Mouse (Mus musculus): ENCODE measurements around the gene Cldn7. TPM values are rescaled to one million over a fixed set of nuclear protein-coding genes. Genes with fewer than 3 reads are reported as not detected.
"Not testable (repeated sequence)": the region's sequence is repeated elsewhere in the genome, so short reads cannot be mapped to it uniquely, and the experiment has no call there.

Cldn7 gene
- total RNA-seq, 1 experiment from 2014 or later: not detected

- ATAC-seq (replicated peaks; ENCODE audit: insufficient number of reproducible peaks, low FRiP score, low TSS enrichment, poor library complexity, severe bottlenecking): peak; percentile 80
Observed at GRCm38 (mm10) chr11:69948763-69949150, 15.8 kb upstream of the Cldn7 start.

DNA sequence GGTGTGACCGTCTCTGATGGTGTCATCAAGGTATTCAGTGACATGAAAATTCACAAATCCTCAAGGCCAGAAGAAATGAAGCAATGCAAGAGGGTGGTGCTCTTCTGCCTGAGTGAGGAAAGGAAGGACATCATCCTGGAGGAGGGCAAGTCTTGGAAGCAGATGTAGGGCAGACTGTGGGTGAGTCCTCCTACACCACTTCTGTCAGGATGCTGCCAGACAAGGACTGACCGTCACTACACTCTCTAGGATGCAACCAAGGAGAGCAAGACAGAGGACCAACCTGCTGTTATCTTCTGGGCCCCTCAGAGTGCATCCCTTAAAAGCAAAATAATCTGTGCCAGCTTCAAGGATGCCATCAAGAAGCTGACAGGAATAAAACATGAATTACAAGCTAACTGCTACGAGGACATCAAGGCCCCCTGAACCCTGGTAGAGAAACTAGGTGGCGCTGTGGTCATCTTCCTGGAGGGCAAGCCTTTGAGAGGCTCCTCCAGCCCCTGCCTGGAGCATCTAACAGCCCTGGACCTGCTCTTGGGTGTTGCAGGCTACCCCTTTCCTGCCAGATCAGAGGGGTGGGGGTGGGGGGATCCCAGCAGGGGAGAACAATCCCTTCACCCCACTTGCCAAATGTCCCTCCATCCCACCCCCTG lies 13.6 kb upstream of the Cldn7 start:
- ATAC-seq (replicated peaks; ENCODE audit: insufficient number of reproducible peaks, low FRiP score, low TSS enrichment, poor library complexity, severe bottlenecking): no peak

GRCm38 (mm10) chr11:69952274-69952673 lies 12.3 kb upstream of the Cldn7 start:
- no peak for ATAC-seq (replicated peaks; ENCODE audit: insufficient number of reproducible peaks, low FRiP score, low TSS enrichment, poor library complexity, severe bottlenecking)

DNA sequence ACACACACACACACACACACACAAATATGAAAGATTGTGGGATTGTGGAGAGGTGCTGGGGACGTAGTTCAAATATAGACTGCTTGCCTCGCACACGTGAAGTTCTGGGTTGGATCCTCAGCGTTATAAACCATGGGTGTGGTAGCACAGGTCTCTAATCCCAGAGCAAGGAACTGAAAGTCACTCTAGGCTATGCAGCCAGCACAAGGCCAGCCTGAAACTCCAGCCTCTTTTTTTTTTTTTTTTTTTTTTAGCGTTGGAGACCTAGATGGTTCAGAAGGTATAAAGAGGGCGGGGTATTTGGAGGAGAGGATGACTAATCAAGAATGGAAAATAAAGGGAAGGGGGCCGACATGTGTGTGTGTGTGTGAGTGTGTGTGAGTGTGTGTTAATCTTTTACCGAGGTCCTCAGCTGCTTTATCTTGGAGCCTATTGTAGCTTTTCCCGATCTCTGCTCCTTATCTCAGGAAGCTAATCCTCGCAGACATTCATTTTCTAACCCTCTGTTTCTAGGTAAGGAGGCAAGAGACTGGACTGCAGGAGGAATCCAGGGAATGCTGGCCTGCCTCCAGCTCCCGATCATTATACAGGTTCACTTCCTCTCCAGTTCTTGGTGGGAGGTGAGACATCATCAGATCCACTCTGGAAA lies 11.2 kb upstream of the Cldn7 start:
- no peak for ATAC-seq (replicated peaks; ENCODE audit: insufficient number of reproducible peaks, low FRiP score, low TSS enrichment, poor library complexity, severe bottlenecking)

DNA sequence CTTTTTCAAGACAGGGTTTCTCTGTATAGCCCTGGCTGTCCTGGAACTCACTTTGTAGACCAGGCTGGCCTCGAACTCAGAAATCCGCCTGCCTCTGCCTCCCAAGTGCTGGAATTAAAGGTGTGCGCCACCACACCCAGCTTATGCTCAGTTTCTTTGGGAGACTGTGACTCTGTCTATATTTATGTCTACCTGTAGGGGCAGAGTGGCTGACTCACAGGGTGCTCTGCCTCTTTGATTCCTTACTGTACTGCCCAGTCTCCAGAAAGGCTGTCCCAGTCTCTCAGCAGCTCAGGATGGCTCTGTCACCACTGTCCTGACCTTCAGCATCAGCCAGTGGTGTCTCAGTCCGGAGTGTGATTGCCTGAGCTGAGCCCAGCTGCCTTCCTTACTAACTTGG lies 9.0 kb upstream of the Cldn7 start:
- ATAC-seq (replicated peaks; ENCODE audit: insufficient number of reproducible peaks, low FRiP score, low TSS enrichment, poor library complexity, severe bottlenecking): not testable (repeated sequence)

DNA sequence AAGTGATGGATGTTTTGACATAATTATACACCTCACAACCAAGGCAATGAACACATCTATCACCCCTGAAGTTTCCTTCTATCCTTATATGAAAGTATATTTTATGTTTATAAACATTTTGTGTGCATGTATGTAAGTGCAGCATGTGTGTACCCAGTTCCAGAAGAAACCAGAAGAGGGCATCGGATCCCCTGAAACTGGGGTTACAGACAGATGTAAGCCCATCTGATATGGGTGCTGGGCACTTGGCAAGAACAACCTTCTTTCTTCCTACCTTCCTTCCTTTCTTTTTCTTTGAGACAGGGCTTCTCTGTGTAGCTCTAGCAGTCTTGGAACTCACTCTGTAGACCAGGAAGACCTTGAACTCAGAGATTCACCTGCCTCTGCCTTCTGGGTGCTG lies 8.4 kb upstream of the Cldn7 start:
- no peak for ATAC-seq (replicated peaks; ENCODE audit: insufficient number of reproducible peaks, low FRiP score, low TSS enrichment, poor library complexity, severe bottlenecking)

GRCm38 (mm10) chr11:69960616-69961015 lies 4.0 kb upstream of the Cldn7 start:
- no peak for ATAC-seq (replicated peaks; ENCODE audit: insufficient number of reproducible peaks, low FRiP score, low TSS enrichment, poor library complexity, severe bottlenecking)

DNA sequence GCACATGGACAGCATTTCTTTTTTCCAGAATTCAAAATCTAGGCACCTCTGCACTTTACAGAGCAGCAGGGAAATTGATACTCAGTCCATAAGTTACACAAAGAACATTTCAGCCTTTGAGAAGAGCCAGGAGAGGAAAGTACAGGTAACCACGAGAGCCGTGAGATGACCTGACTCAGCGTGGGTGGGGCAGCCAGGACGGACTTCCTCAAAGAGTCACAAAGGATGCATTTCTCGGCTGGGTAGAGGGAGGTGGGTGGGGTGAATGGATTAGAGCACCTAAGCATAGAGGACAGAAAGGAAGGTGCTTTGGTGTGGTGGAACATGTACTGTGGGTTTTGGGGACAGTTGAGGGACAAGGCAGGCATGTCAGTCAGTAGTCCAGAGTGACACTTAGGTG lies 2.7 kb upstream of the Cldn7 start:
- ATAC-seq (replicated peaks; ENCODE audit: insufficient number of reproducible peaks, low FRiP score, low TSS enrichment, poor library complexity, severe bottlenecking): 0 out of 2 replicates have a peak, but pooled peaks have one; percentile 14

- no peak for ATAC-seq (replicated peaks; ENCODE audit: insufficient number of reproducible peaks, low FRiP score, low TSS enrichment, poor library complexity, severe bottlenecking)
Observed at GRCm38 (mm10) chr11:69965271-69966005, 859 bp downstream of the Cldn7 start.

DNA sequence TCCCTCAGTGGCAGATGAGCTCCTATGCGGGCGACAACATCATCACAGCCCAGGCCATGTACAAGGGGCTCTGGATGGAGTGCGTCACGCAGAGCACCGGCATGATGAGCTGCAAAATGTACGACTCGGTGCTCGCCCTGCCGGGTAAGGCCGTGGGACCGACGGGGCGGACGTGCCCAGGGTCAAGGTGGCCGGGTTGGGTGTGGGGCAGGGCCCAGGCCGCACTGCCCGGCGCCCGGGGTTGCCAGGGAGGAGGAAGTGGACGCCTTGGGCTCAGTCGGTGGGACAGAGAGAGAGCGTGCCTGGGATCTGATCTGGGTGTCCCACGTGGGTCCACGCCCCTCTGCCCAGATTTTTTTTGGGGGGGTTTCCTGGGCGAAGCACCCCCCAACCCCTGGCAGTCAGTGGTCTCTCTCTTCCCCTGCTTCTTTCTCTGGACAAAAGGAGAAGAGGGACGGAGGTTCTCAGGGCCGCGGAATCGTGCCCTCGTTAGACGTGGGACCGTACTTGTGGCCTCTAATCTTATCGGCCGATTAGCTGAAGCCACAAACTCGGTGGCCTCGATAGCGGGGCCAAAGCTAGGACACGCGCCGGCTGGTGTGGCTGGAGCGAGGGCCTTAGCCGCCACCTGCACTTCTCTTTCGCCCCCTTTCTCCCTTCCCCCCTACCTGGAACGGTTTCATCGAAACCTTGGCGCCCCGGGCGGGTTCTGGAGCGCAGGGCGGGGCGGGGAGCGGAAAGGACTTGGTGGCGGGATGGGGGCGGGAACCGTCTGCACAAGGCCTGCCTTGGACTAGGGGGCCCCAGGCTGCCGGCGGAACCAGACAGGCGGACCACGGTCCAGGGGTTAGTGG lies 1.7 kb downstream of the Cldn7 start:
- ATAC-seq (replicated peaks; ENCODE audit: insufficient number of reproducible peaks, low FRiP score, low TSS enrichment, poor library complexity, severe bottlenecking): no peak

GRCm38 (mm10) chr11:69966860-69967517 lies 2.4 kb downstream of the Cldn7 start:
- ATAC-seq (replicated peaks; ENCODE audit: insufficient number of reproducible peaks, low FRiP score, low TSS enrichment, poor library complexity, severe bottlenecking): no peak

GRCm38 (mm10) chr11:69968793-69969192 lies 4.2 kb downstream of the Cldn7 start:
- ATAC-seq (replicated peaks; ENCODE audit: insufficient number of reproducible peaks, low FRiP score, low TSS enrichment, poor library complexity, severe bottlenecking): no peak

- ATAC-seq (replicated peaks; ENCODE audit: insufficient number of reproducible peaks, low FRiP score, low TSS enrichment, poor library complexity, severe bottlenecking): no peak
Observed at GRCm38 (mm10) chr11:69970222-69970621, 5.6 kb downstream of the Cldn7 start.

DNA sequence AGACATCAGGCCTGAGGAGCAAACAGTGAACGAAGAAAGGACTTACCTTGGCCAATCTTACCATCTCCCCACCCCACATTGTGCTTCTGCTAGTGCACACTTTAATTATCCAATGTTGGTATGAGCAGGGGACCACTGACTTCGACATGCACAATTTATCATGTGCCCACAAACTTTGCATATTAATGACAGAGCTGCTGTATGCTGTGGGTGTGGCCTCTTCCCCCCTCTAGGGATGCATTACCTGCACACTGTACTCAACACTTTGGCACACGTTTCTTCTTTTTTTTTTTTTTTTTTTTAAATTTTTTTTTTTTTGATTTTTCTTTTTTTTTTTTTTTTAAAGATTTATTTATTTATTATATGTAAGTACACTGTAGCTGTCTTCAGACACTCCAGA lies 6.2 kb downstream of the Cldn7 start:
- ATAC-seq (replicated peaks; ENCODE audit: insufficient number of reproducible peaks, low FRiP score, low TSS enrichment, poor library complexity, severe bottlenecking): no peak

DNA sequence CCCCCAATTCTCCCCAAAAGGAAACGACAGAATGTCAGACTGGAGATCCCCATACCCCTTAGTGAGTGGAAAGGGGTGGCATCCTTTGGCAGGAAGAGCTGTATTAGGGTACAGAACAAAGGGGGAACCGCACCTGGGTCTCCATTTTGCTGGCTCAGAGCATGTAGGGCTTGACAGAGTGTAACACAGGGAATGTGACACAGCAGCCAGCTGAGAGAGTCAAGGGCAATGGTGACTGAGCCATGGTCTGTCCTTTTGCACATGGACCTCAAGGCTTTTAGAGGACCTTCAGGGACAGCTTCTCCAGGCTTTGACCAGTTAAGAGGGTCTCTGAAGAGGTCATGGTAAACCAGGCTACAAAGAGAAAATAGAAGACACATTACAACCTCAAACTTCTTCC lies 10.3 kb downstream of the Cldn7 start:
- ATAC-seq (replicated peaks; ENCODE audit: insufficient number of reproducible peaks, low FRiP score, low TSS enrichment, poor library complexity, severe bottlenecking): no peak

DNA sequence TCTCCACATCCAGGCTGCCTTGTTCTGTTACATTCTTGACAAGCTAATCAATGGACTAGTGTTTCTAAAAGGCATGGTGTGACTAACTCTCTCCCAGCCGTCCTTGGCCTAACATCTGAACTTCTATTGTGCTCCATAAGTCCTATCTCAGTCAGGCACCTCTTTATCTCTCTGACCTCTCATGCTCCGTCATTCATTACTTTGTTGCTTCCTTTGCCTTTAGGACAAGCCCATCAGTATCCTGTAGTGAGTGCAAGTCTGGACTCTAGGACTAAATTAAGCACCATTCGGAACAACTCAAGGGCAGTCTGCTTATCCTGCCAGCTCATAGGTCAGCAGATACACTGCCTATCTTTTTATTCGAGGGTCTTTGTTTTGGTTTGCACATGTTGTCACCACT lies 11.7 kb downstream of the Cldn7 start:
- ATAC-seq (replicated peaks; ENCODE audit: insufficient number of reproducible peaks, low FRiP score, low TSS enrichment, poor library complexity, severe bottlenecking): no peak

GRCm38 (mm10) chr11:69979827-69980195 lies 15.2 kb downstream of the Cldn7 start:
- ATAC-seq (replicated peaks; ENCODE audit: insufficient number of reproducible peaks, low FRiP score, low TSS enrichment, poor library complexity, severe bottlenecking): no peak

DNA sequence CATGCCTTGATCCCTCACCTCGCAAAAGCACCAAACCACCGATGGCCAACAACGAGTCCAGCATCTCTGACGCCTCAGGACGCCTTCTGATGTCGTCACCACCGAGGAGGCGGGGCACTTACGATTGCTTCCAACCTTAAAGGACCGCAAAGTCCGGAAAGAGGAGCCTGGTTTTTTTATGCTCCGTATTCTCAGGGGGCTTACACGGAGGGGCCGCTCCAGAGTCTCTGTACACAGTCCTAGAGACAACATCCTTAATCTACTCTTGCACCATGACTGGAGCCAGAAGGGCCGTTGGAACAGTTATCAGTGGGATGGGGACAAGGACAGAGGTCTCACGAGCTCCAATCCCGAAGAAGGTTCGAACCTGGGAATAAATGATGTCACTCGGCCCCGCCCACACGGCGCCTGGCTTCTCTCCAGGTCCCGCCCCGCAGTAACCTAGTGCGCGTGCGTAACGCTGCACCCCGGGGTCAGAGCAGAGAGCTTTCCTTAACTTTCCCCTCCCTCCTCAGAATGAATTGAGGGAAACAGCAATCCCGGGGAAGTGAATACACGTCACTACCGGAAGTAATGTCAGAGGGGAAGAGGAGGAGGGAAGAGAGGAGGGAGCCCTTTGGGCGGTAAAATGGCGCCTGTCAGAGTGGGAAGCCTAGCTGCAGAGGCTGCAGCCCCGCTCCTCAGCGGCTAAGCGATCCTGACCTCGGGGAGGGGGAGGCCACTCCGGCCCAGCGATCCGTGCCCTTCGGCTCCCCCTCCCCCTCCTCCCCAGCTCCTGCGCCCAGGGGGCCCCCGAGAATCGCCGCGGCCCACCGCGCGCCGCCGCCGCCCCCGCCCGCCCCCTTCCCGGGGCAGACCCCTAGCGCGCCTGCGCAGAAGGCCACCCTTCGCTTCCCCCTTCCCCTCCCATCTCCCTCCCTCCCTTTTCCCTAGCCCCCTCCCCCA lies 15.9 kb downstream of the Cldn7 start:
- ATAC-seq (replicated peaks; ENCODE audit: insufficient number of reproducible peaks, low FRiP score, low TSS enrichment, poor library complexity, severe bottlenecking): peak; percentile 95
